Mouse (Mus musculus) liver, adult 2 months (tissue): ENCODE results near the gene Pawr.

Source experiments
- CTCF ChIP-seq: fragments of 200-500 bp; IDR thresholded peaks from 2 replicates; pipeline ENCODE4 v1.5.1; 2011; ENCODE audit warnings: low read depth, low read length, control low read depth
- POLR2A ChIP-seq: fragments of 200-500 bp; IDR thresholded peaks from 2 replicates; pipeline ENCODE4 v1.6.1; 2011; ENCODE audit warnings: low read length, control low read depth; ENCODE audit not compliant: insufficient read depth; ENCODE audit errors: extremely low read depth

- TF ChIP-seq POLR2A, result no peak
- no peak for TF ChIP-seq CTCF
Observed at GRCm38 (mm10) chr10:108333642-108334041, 1.7 kb downstream of the Pawr start.
